Comparison of ENCODE assay signal across 19 mouse cellular contexts in genomic region chr11:119947426-119947825, GRCm38 (mm10).
"Had no signal": no experiment of that assay in that cellular context is flagged by ENCODE, and none has a peak within 500 bp of the region (broad histone marks: within the 10 kb centered on the region; RNA-seq: fewer than 3 reads in every experiment).

No protein-coding gene starts in this region.

- H3K4me3 ChIP-seq: intestine, embryonic 15.5 days; limb, embryonic 10.5 days; limb, embryonic 13.5 days; megakaryocyte, embryonic 14.5 days; midbrain, embryonic 10.5 days; midbrain, embryonic 13.5 days; myocyte; neural tube, embryonic 13.5 days had no signal

- H3K4me2 ChIP-seq: intestine, embryonic 15.5 days; limb, embryonic 13.5 days; lung, embryonic 14.5 days; midbrain, embryonic 13.5 days; neural tube, embryonic 13.5 days had no signal

- H3K9me3 ChIP-seq: intestine, embryonic 15.5 days; limb, embryonic 10.5 days; limb, embryonic 13.5 days; megakaryocyte, embryonic 14.5 days; midbrain, embryonic 10.5 days; midbrain, embryonic 13.5 days; neural tube, embryonic 13.5 days had no signal

- ATAC-seq: intestine, embryonic 15.5 days; lung, postnatal 0 days; midbrain, embryonic 13.5 days; midbrain, embryonic 16.5 days had no signal

- H3K9ac ChIP-seq: intestine, embryonic 15.5 days; limb, embryonic 13.5 days; liver, embryonic 14.5 days; lung, embryonic 14.5 days; midbrain, embryonic 13.5 days; neural tube, embryonic 13.5 days had no signal

- H3K27me3 ChIP-seq: intestine, embryonic 15.5 days; limb, embryonic 13.5 days had no signal

- DNase-seq: kidney, adult 18-20 months; kidney, adult 9 months; kidney, postnatal 14 days; kidney, postnatal 4 days; layer of hippocampus, adult 9-11 months; lung, embryonic 14.5 days; thymus, adult 18-20 months; thymus, postnatal 36 days had no signal

- H3K27ac ChIP-seq: intestine, embryonic 15.5 days; limb, embryonic 10.5 days; limb, embryonic 13.5 days; liver, embryonic 14.5 days; midbrain, embryonic 10.5 days; midbrain, embryonic 13.5 days; neural tube, embryonic 13.5 days had no signal

- H3K36me3 ChIP-seq: intestine, embryonic 15.5 days; limb, embryonic 10.5 days; limb, embryonic 13.5 days; midbrain, embryonic 10.5 days; midbrain, embryonic 13.5 days; neural tube, embryonic 13.5 days had no signal
